Comparison of ENCODE assay signal across 8 mouse cellular contexts in the genomic region with DNA sequence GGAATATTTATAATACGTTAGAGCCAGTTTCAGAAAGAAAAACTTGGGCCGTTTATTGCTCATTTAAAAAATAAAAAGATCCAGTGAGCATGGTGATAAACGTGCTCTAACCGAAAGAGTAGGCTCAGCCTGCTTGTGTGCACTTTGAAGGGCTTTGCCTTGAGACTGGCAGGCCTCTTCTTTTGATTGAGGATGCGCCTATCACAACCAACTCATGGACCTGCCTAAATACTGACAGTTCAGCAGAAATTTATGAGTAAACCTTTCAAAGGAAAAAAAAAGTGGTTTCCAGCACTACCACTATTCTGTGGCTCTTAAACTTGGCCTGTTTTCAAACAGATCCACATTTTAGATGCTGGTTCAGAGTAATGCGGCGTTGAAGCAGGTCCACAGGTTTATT. TPM values are rescaled to one million over a fixed set of nuclear protein-coding genes. Genes with fewer than 3 reads are reported as not detected.
DNase-seq lines count a peak whose midpoint lies in the region; ATAC-seq and TF ChIP-seq lines count a peak whose summit lies in the region.

No protein-coding gene starts in this region.

- peaks cover 18% of the 10 kb centered on the region for H3K4me1 ChIP-seq in lung, embryonic 15.5 days
- peaks cover 6% of the 10 kb centered on the region; the same call in 1 of the 2 replicates for H3K4me1 ChIP-seq in forebrain, embryonic 11.5 days (replicated peaks; ENCODE audit: control insufficient read depth, insufficient read depth, low read length)
- no peaks in the 10 kb centered on the region for H3K4me1 ChIP-seq in small intestine, adult 2 months (ENCODE audit: control insufficient read depth, insufficient read depth, insufficient read length, low read length)

- no peaks in the 10 kb centered on the region for H3K9me3 ChIP-seq in lung, embryonic 15.5 days
- no peaks in the 10 kb centered on the region; the same call in 1 of the 2 replicates for H3K9me3 ChIP-seq in forebrain, embryonic 11.5 days (ENCODE audit: control insufficient read depth, low read length)

- peak overlapping the region; percentile 76 for H3K4me2 ChIP-seq in lung, embryonic 15.5 days
- peak overlapping the region; percentile 80 for H3K4me2 ChIP-seq in forebrain, embryonic 11.5 days (ENCODE audit: low read depth, low read length, severe bottlenecking)

- ATAC-seq in lung, embryonic 15.5 days (ENCODE audit: borderline replicate concordance, extremely low read depth, low FRiP score, low TSS enrichment): no peak
- ATAC-seq in forebrain, embryonic 11.5 days (replicated peaks; ENCODE audit: low FRiP score): no peak
- ATAC-seq in erythroblast, adult 5-6 weeks (replicated peaks; ENCODE audit: low FRiP score, poor library complexity, severe bottlenecking): no peak

- DNase-seq in lung, adult 18-20 months: no peak
- no peak for DNase-seq in forebrain, embryonic 11.5 days (ENCODE audit: low spot score)
- peak; percentile 7 for DNase-seq in induced T-regulatory cell, adult 2 months (ENCODE audit: low read depth)
- no peak for DNase-seq in gastrocnemius, adult 18-20 months (ENCODE audit: low spot score)
- DNase-seq in urinary bladder, postnatal 10 days (ENCODE audit: low spot score): no peak

- peak overlapping the region; percentile 97 for H3K4me3 ChIP-seq in lung, embryonic 15.5 days
- H3K4me3 ChIP-seq in forebrain, embryonic 11.5 days (ENCODE audit: low read depth, low read length): peak overlapping the region; percentile 90
- peak overlapping the region; percentile 12; the same call in 1 of the 2 replicates for H3K4me3 ChIP-seq in small intestine, adult 2 months (ENCODE audit: low read depth, low read length)

- no peak overlapping the region for H3K27ac ChIP-seq in lung, embryonic 15.5 days
- no peak overlapping the region for H3K27ac ChIP-seq in forebrain, embryonic 11.5 days (ENCODE audit: low read depth, low read length)
- H3K27ac ChIP-seq in small intestine, adult 2 months (ENCODE audit: insufficient read depth, low read depth, low read length): no peak overlapping the region

- peaks cover 22% of the 10 kb centered on the region for H3K36me3 ChIP-seq in lung, embryonic 15.5 days
- peaks cover 7% of the 10 kb centered on the region for H3K36me3 ChIP-seq in forebrain, embryonic 11.5 days (ENCODE audit: control insufficient read depth, insufficient read depth, low read length)
- H3K36me3 ChIP-seq in small intestine, adult 2 months (ENCODE audit: control insufficient read depth, insufficient read depth, low read length): peaks cover 14% of the 10 kb centered on the region

- TF ChIP-seq POLR2A in small intestine, adult 2 months (IDR thresholded peaks at IDR 0.05; ENCODE audit: low read depth, low read length): no peak

- no peak for TF ChIP-seq CTCF in small intestine, adult 2 months (IDR thresholded peaks at IDR 0.05; ENCODE audit: extremely low read depth, insufficient read length, insufficient replicate concordance, low read depth, low read length)

- H3K9ac ChIP-seq in lung, embryonic 15.5 days: no peak overlapping the region
- H3K9ac ChIP-seq in forebrain, embryonic 11.5 days (ENCODE audit: low read length): peak overlapping the region; percentile 96; the same call in 1 of the 2 replicates

- WGBS in lung, embryonic 15.5 days: 46% methylated on average over 7 of the region's 7 CpGs
- 26% methylated on average over 7 of the region's 7 CpGs for WGBS in forebrain, embryonic 11.5 days
- WGBS in small intestine, adult 2 months: 29% methylated on average over 7 of the region's 7 CpGs

- H3K27me3 ChIP-seq in lung, embryonic 15.5 days: no peaks in the 10 kb centered on the region
- H3K27me3 ChIP-seq in forebrain, embryonic 11.5 days (ENCODE audit: control insufficient read depth, insufficient read depth, low read length): peaks cover 6% of the 10 kb centered on the region; the same call in 1 of the 2 replicates
- H3K27me3 ChIP-seq in small intestine, adult 2 months (ENCODE audit: control insufficient read depth, insufficient read depth, low read length): no peaks in the 10 kb centered on the region

RNA-seq across cellular contexts. Expression of a gene that starts 2.1 kb away (rescaled TPM):
- 0.44 and 0.99 TPM in 2 replicates for polyA plus RNA-seq in lung, embryonic 15.5 days (2015; fragmentation: Nextera tagmentation; extraction: Ambion mirVana)
- polyA plus RNA-seq in forebrain, embryonic 11.5 days (2014; fragmentation: Nextera tagmentation; extraction: Ambion mirVana): 45.7 and 46.4 TPM in 2 replicates
- polyA plus RNA-seq in small intestine, adult 2 months (2012; rRNA removed): not detected in 2 replicates
- under 1 TPM in 1 of 2 experiments, not detected in 1; 0.21 TPM for total RNA-seq in gastrocnemius, adult 18-20 months (2021)
- total RNA-seq in erythroblast, adult 5-6 weeks (2015; ENCODE audit: low replicate concordance): not detected in 2 replicates
- not detected in 2 replicates for total RNA-seq in erythroblast, adult 5-6 weeks (2017; ENCODE audit: low replicate concordance)

RNA-seq across cellular contexts. Expression of a gene that starts 7.5 kb away (rescaled TPM):
- polyA plus RNA-seq in lung, embryonic 15.5 days (2015; fragmentation: Nextera tagmentation; extraction: Ambion mirVana): 44.8 and 50.2 TPM in 2 replicates
- polyA plus RNA-seq in forebrain, embryonic 11.5 days (2014; fragmentation: Nextera tagmentation; extraction: Ambion mirVana): 39.5 and 45.4 TPM in 2 replicates
- 8.6 and 16.5 TPM in 2 replicates for polyA plus RNA-seq in small intestine, adult 2 months (2012; rRNA removed)
- total RNA-seq in gastrocnemius, adult 18-20 months (2021): 10 to 100 TPM; 56.3 to 56.9 TPM
- 19.6 and 21.3 TPM in 2 replicates for total RNA-seq in erythroblast, adult 5-6 weeks (2015; ENCODE audit: low replicate concordance)
- 4.7 and 12.0 TPM in 2 replicates for total RNA-seq in erythroblast, adult 5-6 weeks (2017; ENCODE audit: low replicate concordance)

Comparison
In these comparisons a context has a peak if more than half of its experiments do, and no peak if none do; other contexts are left out.
1. H3K4me3 ChIP-seq: peak in every context shown above with its lines; median percentile 97 in lung, embryonic 15.5 days; 90 in forebrain, embryonic 11.5 days; 12 in small intestine, adult 2 months.
2. RNA of a gene that starts 2.1 kb away (polyA plus RNA-seq): 45.7 to 46.4 TPM in forebrain, embryonic 11.5 days; 0.44 to 0.99 TPM in lung, embryonic 15.5 days and not detected in small intestine, adult 2 months; every median in the first group is over 10 times any median in the second.